Mouse (Mus musculus): ENCODE measurements around the gene Ston2.

Ston2 gene

GRCm38 (mm10) chr12:91660640-91661417 is 127.4 kb downstream of the Ston2 start:
- no peak for DNase-seq (ENCODE audit: low spot score)

GRCm38 (mm10) chr12:91654399-91655122 is 133.6 kb downstream of the Ston2 start:
- DNase-seq (ENCODE audit: low spot score), result no peak

GRCm38 (mm10) chr12:91648426-91648825 is 139.8 kb downstream of the Ston2 start:
- no peak for DNase-seq (ENCODE audit: low spot score)

GRCm38 (mm10) chr12:91645361-91646123 is 142.6 kb downstream of the Ston2 start:
- DNase-seq (ENCODE audit: low spot score), result no peak

GRCm38 (mm10) chr12:91643221-91643620 is 145.0 kb downstream of the Ston2 start:
- DNase-seq (ENCODE audit: low spot score), result no peak

GRCm38 (mm10) chr12:91642426-91643093 is 145.6 kb downstream of the Ston2 start:
- no peak for DNase-seq (ENCODE audit: low spot score)

- no peak for DNase-seq (ENCODE audit: low spot score)
Measured at GRCm38 (mm10) chr12:91641631-91642141, 146.5 kb downstream of the Ston2 start.

- DNase-seq (ENCODE audit: low spot score), result no peak
Measured at GRCm38 (mm10) chr12:91641133-91641532, 147.1 kb downstream of the Ston2 start.

- DNase-seq (ENCODE audit: low spot score), result peak; percentile 75
Measured at GRCm38 (mm10) chr12:91640712-91641111, 147.5 kb downstream of the Ston2 start.

GRCm38 (mm10) chr12:91638351-91638750 is 149.8 kb downstream of the Ston2 start:
- DNase-seq (ENCODE audit: low spot score), result no peak

GRCm38 (mm10) chr12:91637136-91637909 is 150.9 kb downstream of the Ston2 start:
- no peak for DNase-seq (ENCODE audit: low spot score)

- no peak for DNase-seq (ENCODE audit: low spot score)
Measured at GRCm38 (mm10) chr12:91626482-91626881, 161.7 kb downstream of the Ston2 start.

GRCm38 (mm10) chr12:91625013-91625412 is 163.2 kb downstream of the Ston2 start:
- peak; percentile 26 for DNase-seq (ENCODE audit: low spot score)

- DNase-seq (ENCODE audit: low spot score), result no peak
Measured at GRCm38 (mm10) chr12:91609425-91609824, 178.8 kb downstream of the Ston2 start.

GRCm38 (mm10) chr12:91607678-91608077 is 180.5 kb downstream of the Ston2 start:
- DNase-seq (ENCODE audit: low spot score), result no peak

GRCm38 (mm10) chr12:91606651-91607050 is 181.5 kb downstream of the Ston2 start:
- DNase-seq (ENCODE audit: low spot score), result no peak

GRCm38 (mm10) chr12:91604600-91604999 is 183.6 kb downstream of the Ston2 start:
- DNase-seq (ENCODE audit: low spot score), result no peak

GRCm38 (mm10) chr12:91592128-91592527 is 196.1 kb downstream of the Ston2 start:
- DNase-seq (ENCODE audit: low spot score), result no peak

- no peak for DNase-seq (ENCODE audit: low spot score)
Measured at GRCm38 (mm10) chr12:91591191-91591590, 197.0 kb downstream of the Ston2 start.

- DNase-seq (ENCODE audit: low spot score), result no peak
Measured at GRCm38 (mm10) chr12:91590716-91591115, 197.5 kb downstream of the Ston2 start.

Data from layer of hippocampus, adult 9-10 months (tissue).